Comparison of ENCODE assay signal across 31 mouse cellular contexts in genomic region chr10:93112021-93112420, GRCm38 (mm10). TPM values are rescaled to one million over a fixed set of nuclear protein-coding genes. Genes with fewer than 3 reads are reported as not detected.
"Had no signal": no experiment of that assay in that cellular context is flagged by ENCODE, and none has a peak within 500 bp of the region (broad histone marks: within the 10 kb centered on the region; RNA-seq: fewer than 3 reads in every experiment).

No protein-coding gene starts in this region.

- H3K36me3 ChIP-seq: heart, embryonic 10.5 days; heart, embryonic 12.5 days; heart, embryonic 13.5 days; heart, embryonic 15.5 days; hindbrain, embryonic 10.5 days; hindbrain, embryonic 12.5 days; hindbrain, embryonic 13.5 days; hindbrain, embryonic 15.5 days; intestine, embryonic 15.5 days; kidney, embryonic 15.5 days had no signal

- DNase-seq: heart, postnatal 10 days; heart, postnatal 14 days; heart, postnatal 36 days; heart, postnatal 4 days; kidney, adult 11 months; kidney, adult 18-20 months; kidney, adult 2 months; kidney, adult 8-10 months; kidney, adult 9 months; kidney, postnatal 10 days; kidney, postnatal 14 days; kidney, postnatal 25 days; kidney, postnatal 36 days; kidney, postnatal 4 days; layer of hippocampus, adult 9-11 months; layer of hippocampus, postnatal 36 days had no signal

- H3K9ac ChIP-seq: heart, embryonic 12.5 days; heart, embryonic 13.5 days; heart, embryonic 15.5 days; hindbrain, embryonic 12.5 days; hindbrain, embryonic 13.5 days; hindbrain, embryonic 14.5 days; hindbrain, embryonic 15.5 days; intestine, embryonic 15.5 days; kidney, embryonic 15.5 days had no signal

- H3K27ac ChIP-seq: heart, embryonic 10.5 days; heart, embryonic 13.5 days; heart, embryonic 15.5 days; hindbrain, embryonic 10.5 days; hindbrain, embryonic 12.5 days; hindbrain, embryonic 13.5 days; hindbrain, embryonic 14.5 days; hindbrain, embryonic 15.5 days; hindbrain, postnatal 0 days; intestine, embryonic 15.5 days; kidney, embryonic 15.5 days; kidney, postnatal 0 days; layer of hippocampus, adult 2 months had no signal

- H3K27me3 ChIP-seq: heart, embryonic 12.5 days; heart, embryonic 13.5 days; heart, embryonic 15.5 days; hindbrain, embryonic 12.5 days; hindbrain, embryonic 13.5 days; hindbrain, embryonic 15.5 days; intestine, embryonic 15.5 days; kidney, embryonic 15.5 days had no signal

- H3K4me1 ChIP-seq: heart, embryonic 10.5 days; heart, embryonic 12.5 days; heart, embryonic 13.5 days; heart, embryonic 15.5 days; hindbrain, embryonic 10.5 days; hindbrain, embryonic 12.5 days; hindbrain, embryonic 13.5 days; hindbrain, embryonic 15.5 days; intestine, embryonic 15.5 days; kidney, embryonic 15.5 days had no signal

- H3K4me3 ChIP-seq: heart, embryonic 10.5 days; heart, embryonic 12.5 days; heart, embryonic 13.5 days; heart, embryonic 15.5 days; hindbrain, embryonic 10.5 days; hindbrain, embryonic 12.5 days; hindbrain, embryonic 13.5 days; hindbrain, embryonic 15.5 days; intestine, embryonic 15.5 days; kidney, embryonic 15.5 days; layer of hippocampus, adult 2 months had no signal

RNA-seq across cellular contexts. Expression of gene Cfap54, which starts 30.6 kb away (rescaled TPM):
- polyA plus RNA-seq: intestine, postnatal 0 days had no signal
